Comparison of ENCODE assay signal across 8 mouse cellular contexts in genomic region chr7:6410043-6410442, GRCm38 (mm10). TPM values are rescaled to one million over a fixed set of nuclear protein-coding genes. Genes with fewer than 3 reads are reported as not detected.
DNase-seq lines count a peak whose midpoint lies in the region; ATAC-seq lines count a peak whose summit lies in the region.

TSS of gene Gm20715 (plus strand) at chr7:6410277.

- under 1% methylated on average over 17 of the region's 17 CpGs for WGBS in embryonic facial prominence, embryonic 15.5 days
- under 1% methylated on average over 17 of the region's 17 CpGs for WGBS in limb, embryonic 12.5 days
- WGBS in midbrain, embryonic 15.5 days: 1% methylated on average over 17 of the region's 17 CpGs

- H3K9me3 ChIP-seq in embryonic facial prominence, embryonic 15.5 days (replicated peaks): no peaks in the 10 kb centered on the region
- H3K9me3 ChIP-seq in limb, embryonic 12.5 days: no peaks in the 10 kb centered on the region
- H3K9me3 ChIP-seq in midbrain, embryonic 15.5 days: no peaks in the 10 kb centered on the region

- H3K36me3 ChIP-seq in embryonic facial prominence, embryonic 15.5 days: no peaks in the 10 kb centered on the region
- no peaks in the 10 kb centered on the region for H3K36me3 ChIP-seq in limb, embryonic 12.5 days
- no peaks in the 10 kb centered on the region for H3K36me3 ChIP-seq in midbrain, embryonic 15.5 days (replicated peaks)

- peak; percentile 29 to 36 for DNase-seq in cerebellum, adult 18-20 months
- no peak for DNase-seq in cerebellum, adult 9-10 months
- DNase-seq in heart, adult 9 months (ENCODE audit: low spot score in 2 of 2): peak; percentile 64 to 89
- DNase-seq in kidney, adult 8-10 months: peak; percentile 88 to 96
- DNase-seq in spleen, postnatal 14 days (ENCODE audit: low spot score in 2 of 2): peak; percentile 39 to 63

- H3K4me1 ChIP-seq in embryonic facial prominence, embryonic 15.5 days: no peaks in the 10 kb centered on the region
- H3K4me1 ChIP-seq in limb, embryonic 12.5 days (replicated peaks): no peaks in the 10 kb centered on the region
- no peaks in the 10 kb centered on the region for H3K4me1 ChIP-seq in midbrain, embryonic 15.5 days

- H3K4me2 ChIP-seq in embryonic facial prominence, embryonic 15.5 days (replicated peaks): no peak within 1 kb of the TSS
- H3K4me2 ChIP-seq in limb, embryonic 12.5 days: no peak within 1 kb of the TSS
- no peak within 1 kb of the TSS for H3K4me2 ChIP-seq in midbrain, embryonic 15.5 days

- no peak within 1 kb of the TSS for H3K4me3 ChIP-seq in embryonic facial prominence, embryonic 15.5 days (replicated peaks)
- no peak within 1 kb of the TSS for H3K4me3 ChIP-seq in limb, embryonic 12.5 days (replicated peaks)
- no peak within 1 kb of the TSS for H3K4me3 ChIP-seq in midbrain, embryonic 15.5 days

- no peak within 1 kb of the TSS for H3K27ac ChIP-seq in embryonic facial prominence, embryonic 15.5 days (replicated peaks)
- H3K27ac ChIP-seq in limb, embryonic 12.5 days: no peak within 1 kb of the TSS
- H3K27ac ChIP-seq in midbrain, embryonic 15.5 days: no peak within 1 kb of the TSS

- peak; percentile 88 for ATAC-seq in embryonic facial prominence, embryonic 15.5 days (ENCODE audit: insufficient number of reproducible peaks, low FRiP score, low TSS enrichment, low read depth)
- ATAC-seq in limb, embryonic 12.5 days (ENCODE audit: insufficient number of reproducible peaks, insufficient read depth, low FRiP score, low TSS enrichment, low read depth): peak; percentile 91
- 0 out of 2 replicates have a peak, but pooled peaks have one; percentile 43 for ATAC-seq in midbrain, embryonic 15.5 days (replicated peaks)

- H3K27me3 ChIP-seq in embryonic facial prominence, embryonic 15.5 days: no peaks in the 10 kb centered on the region
- H3K27me3 ChIP-seq in limb, embryonic 12.5 days: peaks cover 5% of the 10 kb centered on the region; the same call in 1 of the 2 replicates
- H3K27me3 ChIP-seq in midbrain, embryonic 15.5 days (replicated peaks): no peaks in the 10 kb centered on the region

- no peak within 1 kb of the TSS for H3K9ac ChIP-seq in embryonic facial prominence, embryonic 15.5 days
- H3K9ac ChIP-seq in limb, embryonic 12.5 days (replicated peaks): no peak within 1 kb of the TSS
- no peak within 1 kb of the TSS for H3K9ac ChIP-seq in midbrain, embryonic 15.5 days

RNA-seq across cellular contexts. Expression of gene Gm20715, which starts in this region (rescaled TPM):
- polyA plus RNA-seq in embryonic facial prominence, embryonic 15.5 days (2015; fragmentation: Nextera tagmentation; extraction: Ambion mirVana): not detected in 2 replicates
- polyA plus RNA-seq in limb, embryonic 12.5 days (2016; fragmentation: Nextera tagmentation; extraction: Ambion mirVana): not detected in 2 replicates
- polyA plus RNA-seq in midbrain, embryonic 15.5 days (2015; fragmentation: Nextera tagmentation; extraction: Ambion mirVana): 0.05 TPM in 1 of 2 replicates, not detected in the other

Comparison
In these comparisons a context has a peak if more than half of its experiments do, and no peak if none do; other contexts are left out.
1. Peak in ATAC-seq in embryonic facial prominence, embryonic 15.5 days; RNA of the gene not detected or under 1 TPM.
2. Peak in ATAC-seq in limb, embryonic 12.5 days; RNA of the gene not detected or under 1 TPM.
3. Peak in ATAC-seq in midbrain, embryonic 15.5 days; RNA of the gene not detected or under 1 TPM.